Mouse (Mus musculus) thymus, adult 18-20 months (tissue): ENCODE data around the gene Tgfbrap1.
A peak's percentile ranks its signal among the peaks of the same experiment; 100 is the strongest.
"Not testable (repeated sequence)": the region's sequence is repeated elsewhere in the genome, so short reads cannot be mapped to it uniquely, and the experiment has no call there.

ENCODE experiments used
- DNase-seq, 2 experiments: peaks; one replicate each; pipeline ENCODE4 v3.0.0; 2022; ENCODE audit warnings: mixed read lengths in 2 of 2

Tgfbrap1 gene

GRCm38 (mm10) chr1:43098031-43098984, at the start of gene Tgfbrap1, which contains the start of gene AI597479:
TSS of gene Tgfbrap1 (minus strand) at chr1:43098637.
TSS of gene AI597479 (plus strand) at chr1:43098710.
- peak; percentile 83 to 86 for DNase-seq

DNA sequence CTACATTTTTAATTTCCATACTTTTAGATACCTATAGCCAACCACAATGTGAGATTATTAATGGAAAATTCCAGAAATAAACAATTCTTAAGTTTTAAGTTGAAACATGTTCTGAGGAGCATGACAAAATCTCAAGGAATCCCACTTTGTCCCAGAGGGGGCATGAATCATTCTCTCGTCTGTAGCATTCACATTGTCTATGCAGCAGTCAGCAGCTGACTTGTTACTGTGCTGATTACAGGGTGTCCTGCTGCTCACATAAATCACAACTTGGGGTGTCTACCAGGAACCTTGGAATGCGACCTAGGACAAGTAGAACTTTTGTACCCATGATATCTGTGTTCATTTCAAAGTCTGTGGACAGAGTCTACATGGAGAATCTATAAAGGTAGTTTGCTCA, 49.0 kb upstream of the Tgfbrap1 start:
- no peak for DNase-seq

GRCm38 (mm10) chr1:43145388-43145787, 47.0 kb upstream of the Tgfbrap1 start:
- no peak for DNase-seq

- DNase-seq: no peak
Measured at GRCm38 (mm10) chr1:43144338-43144906, 46.0 kb upstream of the Tgfbrap1 start.

DNA sequence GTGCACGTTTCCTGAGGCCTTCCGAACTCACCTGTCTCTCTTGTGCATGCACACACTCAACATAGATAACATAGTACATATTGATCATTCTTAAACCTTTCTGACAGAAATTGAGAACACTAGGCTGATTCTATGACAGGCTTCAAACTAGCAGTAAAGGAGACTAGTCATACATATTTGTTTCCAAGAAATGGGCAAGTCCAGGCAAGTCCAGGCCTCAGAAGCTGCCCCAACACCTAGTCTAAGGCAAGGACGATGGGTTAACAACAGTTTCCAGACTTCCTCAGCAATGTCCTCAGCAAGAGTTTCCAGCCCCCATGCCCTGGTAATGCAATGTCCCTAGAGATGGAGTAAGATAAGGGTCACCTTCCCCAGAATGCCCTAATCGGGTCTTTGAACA, 45.4 kb upstream of the Tgfbrap1 start:
- DNase-seq: no peak

- DNase-seq: no peak
Measured at GRCm38 (mm10) chr1:43143284-43143683, 44.8 kb upstream of the Tgfbrap1 start.

DNA sequence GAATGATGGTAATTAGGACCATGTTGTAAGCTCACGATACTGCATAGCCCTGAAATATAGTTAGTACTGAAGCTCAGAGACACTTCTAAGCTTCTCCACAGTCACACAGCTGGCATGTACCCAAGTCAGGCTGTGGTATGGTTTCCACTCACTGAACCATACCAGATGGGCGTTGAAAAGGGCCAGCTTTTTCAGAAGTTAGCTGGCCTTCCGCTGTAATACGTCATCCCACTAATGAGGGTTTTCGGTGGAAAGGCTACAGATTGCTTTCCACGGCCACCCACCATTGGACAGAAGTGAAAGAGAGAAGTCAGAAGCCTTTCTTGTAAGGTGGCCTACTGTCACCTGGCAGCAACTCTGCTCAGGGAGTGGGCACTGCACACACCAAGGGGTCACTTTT, 44.4 kb upstream of the Tgfbrap1 start:
- no peak for DNase-seq

DNA sequence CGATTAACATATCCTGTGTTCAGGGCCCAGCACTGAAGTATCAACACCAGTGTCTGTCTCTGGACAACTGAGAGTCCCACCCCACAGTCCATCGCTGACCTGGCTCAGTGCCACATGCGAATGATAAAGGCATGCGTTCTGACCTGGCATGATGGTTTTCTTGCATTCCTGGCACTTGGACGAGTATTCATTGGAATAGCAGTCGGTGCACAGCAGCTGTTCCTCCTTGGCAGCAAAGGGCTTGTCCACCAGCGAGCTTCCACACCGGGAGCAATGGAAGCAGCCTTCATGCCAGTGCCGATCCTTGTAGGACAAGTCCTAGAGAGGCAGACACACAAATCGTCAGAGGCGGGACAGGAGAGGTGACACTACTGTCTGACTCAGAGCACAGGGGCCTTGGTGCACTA, 43.1 kb upstream of the Tgfbrap1 start:
- no peak for DNase-seq

GRCm38 (mm10) chr1:43139587-43140266, 41.3 kb upstream of the Tgfbrap1 start:
- peak; percentile 43 to 68 for DNase-seq

DNA sequence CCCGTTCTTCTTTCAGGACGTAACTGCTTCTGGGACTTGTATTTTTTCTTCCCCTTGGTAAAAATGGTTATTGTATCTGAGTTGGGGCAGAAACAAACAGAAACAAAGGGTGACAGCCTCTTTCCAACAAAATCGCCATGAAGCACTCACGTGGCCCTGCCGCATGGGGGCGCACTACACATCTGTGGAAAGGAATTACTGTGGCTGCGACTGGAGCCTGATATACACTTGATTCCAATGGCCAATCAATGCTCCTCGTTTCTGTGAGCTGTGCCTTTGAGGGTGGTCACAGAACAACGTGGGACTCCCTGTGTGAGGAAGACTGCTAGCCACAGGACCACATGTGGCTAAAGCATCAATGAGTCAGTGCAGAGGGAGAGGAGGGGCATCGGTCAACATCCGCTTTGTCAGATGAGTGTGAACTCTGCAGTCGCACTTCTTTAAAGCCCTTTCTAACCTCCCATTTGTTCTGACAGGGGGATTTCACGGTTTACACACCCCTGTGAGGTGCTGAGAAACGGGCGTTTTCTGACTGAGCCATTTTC, 39.9 kb upstream of the Tgfbrap1 start:
- DNase-seq: no peak

- DNase-seq: no peak
Measured at GRCm38 (mm10) chr1:43137334-43137733, 38.9 kb upstream of the Tgfbrap1 start.

- not testable (repeated sequence) for DNase-seq
Measured at GRCm38 (mm10) chr1:43136488-43137029, 38.1 kb upstream of the Tgfbrap1 start.

- no peak for DNase-seq
Measured at GRCm38 (mm10) chr1:43131591-43131990, 33.2 kb upstream of the Tgfbrap1 start.

GRCm38 (mm10) chr1:43130219-43130981, 32.0 kb upstream of the Tgfbrap1 start:
- no peak for DNase-seq

GRCm38 (mm10) chr1:43127820-43128610, 29.6 kb upstream of the Tgfbrap1 start:
- no peak for DNase-seq

GRCm38 (mm10) chr1:43127196-43127595, 28.8 kb upstream of the Tgfbrap1 start:
- no peak for DNase-seq

DNA sequence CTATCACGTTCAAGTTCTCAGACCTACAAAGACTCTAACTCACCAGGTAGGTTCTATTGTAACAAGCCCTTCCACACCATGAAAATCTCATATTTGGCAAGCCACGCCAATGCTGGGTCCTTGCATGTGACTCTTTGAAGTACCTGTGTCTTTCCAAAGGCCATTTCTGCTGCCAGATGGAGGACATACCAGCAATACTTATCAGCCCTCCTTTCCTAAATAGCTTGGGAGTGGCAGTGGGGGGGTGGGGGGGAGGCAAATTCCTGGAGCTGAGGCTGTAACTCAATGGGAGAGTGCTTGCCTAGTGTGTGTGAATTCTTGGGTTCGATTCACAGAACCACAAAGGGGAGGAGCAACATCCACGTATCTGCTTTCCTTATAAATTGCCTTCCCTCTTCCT, 26.3 kb upstream of the Tgfbrap1 start:
- DNase-seq: no peak

DNA sequence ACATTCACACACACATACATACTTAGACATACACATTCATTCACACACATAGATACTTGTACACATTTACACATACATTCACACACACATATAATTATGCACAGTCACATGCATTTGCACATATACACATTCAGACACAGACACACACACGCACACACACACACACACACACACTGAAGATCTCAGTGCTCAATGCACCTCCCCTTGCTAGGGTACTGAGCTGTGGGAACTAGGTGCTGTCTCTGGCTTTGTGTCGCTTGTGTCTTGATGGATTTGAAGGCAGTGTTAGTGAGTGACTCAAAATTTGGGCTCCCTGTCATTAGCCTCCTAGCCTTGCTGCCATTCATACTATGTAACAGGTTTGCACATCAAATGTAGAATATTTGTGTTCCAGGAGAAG, 24.2 kb upstream of the Tgfbrap1 start:
- DNase-seq: no peak

DNA sequence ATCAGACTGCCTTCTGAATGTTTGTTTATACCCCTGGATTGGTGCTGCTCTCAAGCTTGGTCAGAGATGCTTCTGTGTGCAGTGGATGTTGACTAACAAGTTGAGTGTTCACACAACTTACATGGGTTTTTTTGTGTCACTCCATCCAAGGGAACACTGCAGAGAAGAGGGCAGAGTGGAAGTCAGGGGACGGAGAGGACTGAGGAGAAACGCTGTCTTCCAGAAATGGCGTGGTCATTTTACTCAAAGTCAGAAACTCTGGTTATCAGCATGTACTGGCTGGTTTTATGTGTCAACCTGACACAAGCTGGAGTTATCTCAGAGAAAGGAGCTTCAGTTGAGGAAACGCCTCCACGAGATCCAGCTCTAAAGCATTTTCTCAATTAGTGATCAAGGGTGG, 22.5 kb upstream of the Tgfbrap1 start:
- DNase-seq: no peak

DNA sequence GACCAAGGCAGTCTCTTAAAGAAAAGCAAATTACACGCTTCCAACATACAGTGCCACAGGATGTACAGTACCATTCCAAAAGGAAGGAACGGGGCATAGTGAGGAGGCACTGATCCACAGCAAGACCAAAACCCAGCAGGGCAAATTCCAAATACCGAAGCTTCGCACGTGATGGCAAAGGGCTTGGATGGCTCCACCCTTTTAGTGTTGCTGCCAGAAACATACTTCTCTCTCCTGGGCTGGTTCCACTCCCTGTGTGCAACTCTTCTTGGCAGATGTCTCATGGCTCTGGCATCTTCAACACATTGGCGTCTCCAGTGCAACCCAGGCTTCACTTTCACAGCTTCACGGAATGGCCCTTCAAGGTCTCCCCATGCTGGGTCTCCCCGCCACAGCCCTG, 19.0 kb upstream of the Tgfbrap1 start:
- no peak for DNase-seq

DNA sequence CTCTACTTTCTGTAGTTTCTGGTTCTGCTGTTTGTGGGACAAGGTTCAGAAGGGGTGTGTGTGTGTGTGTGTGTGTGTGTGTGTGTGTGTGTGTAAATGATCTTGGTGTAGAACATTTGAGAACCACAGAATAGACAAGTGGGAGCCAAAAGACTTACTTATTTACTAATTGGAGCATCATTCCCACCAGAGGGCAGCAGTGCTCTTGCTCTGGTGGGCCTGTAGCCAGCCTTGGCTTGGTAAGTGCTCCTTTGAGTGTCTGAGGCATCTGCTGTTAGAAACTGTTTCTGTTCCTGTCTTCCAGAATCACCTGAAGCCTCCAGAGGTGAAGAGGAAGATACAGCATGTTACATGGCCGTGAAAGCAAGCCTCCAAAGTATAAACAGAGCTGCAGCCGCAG, 14.4 kb upstream of the Tgfbrap1 start:
- DNase-seq: no peak
